In genomic region chr5:129093158-129093557, GRCm38 (mm10) we compare ENCODE assay signal across 21 mouse cellular contexts. TPM values are rescaled to one million over a fixed set of nuclear protein-coding genes. Genes with fewer than 3 reads are reported as not detected.
"Had no signal": no experiment of that assay in that cellular context is flagged by ENCODE, and none has a peak within 500 bp of the region (broad histone marks: within the 10 kb centered on the region; RNA-seq: fewer than 3 reads in every experiment).

No protein-coding gene starts in this region.

- H3K36me3 ChIP-seq: intestine, embryonic 15.5 days; kidney, embryonic 15.5 days; midbrain, embryonic 10.5 days; midbrain, embryonic 13.5 days; neural tube, embryonic 13.5 days had no signal

- H3K4me1 ChIP-seq: midbrain, embryonic 13.5 days had no signal

- H3K27ac ChIP-seq: intestine, embryonic 15.5 days; kidney, embryonic 15.5 days; left cerebral cortex, adult 2 months; midbrain, embryonic 10.5 days; midbrain, embryonic 13.5 days; neural tube, embryonic 13.5 days; stomach, postnatal 0 days had no signal

- DNase-seq: kidney, adult 11 months; kidney, adult 8-10 months; kidney, postnatal 10 days; layer of hippocampus, postnatal 36 days; lung, adult 18-20 months; retina, postnatal 1 day; right cerebral cortex, postnatal 25 days; thymus, adult 2 months; thymus, postnatal 14 days; thymus, postnatal 4 days had no signal

- H3K27me3 ChIP-seq: intestine, embryonic 15.5 days; midbrain, embryonic 13.5 days; neural tube, embryonic 13.5 days had no signal

- H3K4me3 ChIP-seq: intestine, embryonic 15.5 days; kidney, embryonic 15.5 days; left cerebral cortex, adult 2 months; megakaryocyte, embryonic 14.5 days; midbrain, embryonic 10.5 days; midbrain, embryonic 13.5 days; myocyte; neural tube, embryonic 13.5 days had no signal

- H3K4me2 ChIP-seq: intestine, embryonic 15.5 days; kidney, embryonic 15.5 days; midbrain, embryonic 13.5 days; neural tube, embryonic 13.5 days had no signal

- H3K9me3 ChIP-seq: intestine, embryonic 15.5 days; kidney, embryonic 15.5 days; megakaryocyte, embryonic 14.5 days; midbrain, embryonic 10.5 days; midbrain, embryonic 13.5 days; neural tube, embryonic 13.5 days had no signal

- ATAC-seq: midbrain, embryonic 13.5 days; midbrain, embryonic 16.5 days had no signal

- H3K9ac ChIP-seq: intestine, embryonic 15.5 days; kidney, embryonic 15.5 days; midbrain, embryonic 13.5 days; neural tube, embryonic 13.5 days had no signal

RNA-seq across cellular contexts. Expression of gene Adgrd1, which starts 3.4 kb away (rescaled TPM):
- polyA plus RNA-seq: limb, embryonic 11.5 days had no signal
